Mouse (Mus musculus) spleen, postnatal 4 days (tissue): ENCODE measurements around the gene Pop7.

Source experiments
- DNase-seq, 2 experiments: peaks; one replicate each; pipeline ENCODE4 v3.0.0; 2022; ENCODE audit warnings: low spot score in 2 of 2

Gene Pop7

DNA sequence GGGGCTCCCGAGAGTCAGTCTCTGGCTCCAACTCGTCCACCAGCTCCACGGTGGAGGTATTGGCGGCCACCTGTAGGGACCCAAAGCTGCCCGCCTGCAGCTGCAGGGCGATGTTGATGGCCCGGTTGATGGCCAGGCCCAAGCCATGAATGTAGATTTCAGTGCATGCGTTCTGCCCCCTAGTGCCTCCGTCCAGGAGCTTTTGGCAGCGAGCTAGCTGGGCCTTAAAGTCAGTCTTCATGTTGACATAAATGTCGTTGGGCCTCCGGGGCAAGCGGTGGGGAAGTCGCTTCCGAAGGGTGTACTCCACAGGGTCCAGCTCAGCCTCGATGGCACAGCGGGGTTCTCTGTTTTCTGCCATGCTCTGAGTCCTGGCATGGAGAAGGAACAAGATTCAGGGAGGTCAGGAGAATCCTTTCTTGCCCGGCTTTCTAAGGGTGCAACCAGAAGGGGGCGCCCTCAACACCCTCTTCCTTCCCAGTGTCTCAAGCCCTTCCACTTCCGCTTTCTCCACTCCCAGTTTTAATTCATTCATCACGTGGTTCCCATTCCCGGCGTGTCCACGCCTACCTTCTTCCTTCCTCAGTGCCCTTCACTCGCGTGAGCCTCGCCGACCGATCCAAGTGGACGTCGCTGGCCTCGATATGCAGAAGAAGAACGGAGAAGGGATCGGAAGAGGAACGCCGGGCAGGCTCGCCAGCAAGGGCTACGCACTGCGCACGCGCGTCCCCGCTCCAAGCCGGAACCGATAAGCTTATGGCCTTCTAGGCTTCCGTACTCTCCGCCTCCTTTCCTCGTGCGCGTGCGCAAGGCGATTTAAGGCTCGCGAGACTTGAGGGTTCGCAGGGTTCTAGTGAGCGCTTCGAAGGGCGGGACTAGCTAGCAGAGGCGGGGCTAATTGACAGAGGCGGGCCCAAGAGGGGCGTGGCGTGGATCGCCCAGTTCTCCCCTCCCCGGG, at the start of gene Pop7:
Gene Pop7 (minus strand): TSS at position 810 of the 958 bp plus-strand sequence.
- peak; percentile 100 for DNase-seq

- no peak for DNase-seq
Measured at GRCm38 (mm10) chr5:137551119-137551518, 48.8 kb upstream of the Pop7 start.

DNA sequence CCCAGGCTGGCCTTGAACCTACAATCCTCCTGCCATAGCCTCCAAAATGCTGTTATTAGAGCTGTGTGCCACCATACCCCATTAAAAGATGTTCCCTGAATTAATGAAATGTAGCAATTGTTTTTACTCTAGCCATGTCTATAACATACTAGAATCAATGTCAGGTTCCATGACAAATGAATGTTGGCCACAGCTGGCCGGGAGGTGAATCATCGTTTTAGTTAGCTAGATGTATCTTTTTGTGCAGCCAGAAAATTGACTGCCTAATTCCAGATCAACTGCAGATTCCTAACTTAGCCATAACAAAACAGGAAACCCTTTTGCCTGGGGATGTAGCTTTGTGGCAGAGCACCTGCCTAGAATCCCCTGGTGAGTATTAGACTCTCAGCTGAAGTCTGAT, 47.5 kb upstream of the Pop7 start:
- no peak for DNase-seq

DNA sequence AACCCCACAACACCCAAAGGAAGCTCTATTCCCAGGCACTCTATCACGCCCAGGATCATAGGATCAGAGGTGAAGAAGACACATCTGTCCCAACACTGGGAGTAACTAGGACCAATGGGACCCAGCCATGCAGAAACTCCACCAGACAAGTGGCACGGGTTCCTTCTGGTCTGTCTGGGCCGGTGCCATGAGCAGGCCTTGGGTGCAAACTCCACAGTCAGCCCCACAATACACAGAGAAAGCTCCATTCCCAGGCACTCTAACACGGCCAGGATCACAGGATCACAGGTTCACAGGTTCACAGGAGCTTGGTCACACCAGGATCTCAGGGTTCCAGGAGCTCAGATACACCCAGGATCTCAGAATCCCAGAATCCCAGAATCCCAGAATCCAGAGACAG, 43.3 kb upstream of the Pop7 start:
- no peak for DNase-seq

DNA sequence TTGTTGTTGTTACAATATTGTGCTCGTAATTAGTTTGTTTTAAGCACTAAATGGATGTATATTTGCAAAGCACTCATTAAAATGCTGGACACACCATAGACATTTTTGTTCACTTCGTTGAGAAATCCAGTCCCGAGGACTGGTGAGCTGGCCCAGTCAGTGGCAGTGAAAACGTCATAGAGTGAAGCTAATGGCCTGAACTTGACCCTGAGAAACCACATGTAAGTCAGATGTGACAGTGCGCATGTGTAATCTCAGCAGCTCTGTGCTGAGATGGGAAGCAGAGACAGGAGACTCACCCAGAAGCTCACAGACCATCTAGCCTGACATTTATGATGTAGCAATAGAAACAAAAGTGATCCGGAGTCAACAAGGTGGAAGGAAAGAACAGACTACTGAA, 42.6 kb upstream of the Pop7 start:
- no peak for DNase-seq

DNA sequence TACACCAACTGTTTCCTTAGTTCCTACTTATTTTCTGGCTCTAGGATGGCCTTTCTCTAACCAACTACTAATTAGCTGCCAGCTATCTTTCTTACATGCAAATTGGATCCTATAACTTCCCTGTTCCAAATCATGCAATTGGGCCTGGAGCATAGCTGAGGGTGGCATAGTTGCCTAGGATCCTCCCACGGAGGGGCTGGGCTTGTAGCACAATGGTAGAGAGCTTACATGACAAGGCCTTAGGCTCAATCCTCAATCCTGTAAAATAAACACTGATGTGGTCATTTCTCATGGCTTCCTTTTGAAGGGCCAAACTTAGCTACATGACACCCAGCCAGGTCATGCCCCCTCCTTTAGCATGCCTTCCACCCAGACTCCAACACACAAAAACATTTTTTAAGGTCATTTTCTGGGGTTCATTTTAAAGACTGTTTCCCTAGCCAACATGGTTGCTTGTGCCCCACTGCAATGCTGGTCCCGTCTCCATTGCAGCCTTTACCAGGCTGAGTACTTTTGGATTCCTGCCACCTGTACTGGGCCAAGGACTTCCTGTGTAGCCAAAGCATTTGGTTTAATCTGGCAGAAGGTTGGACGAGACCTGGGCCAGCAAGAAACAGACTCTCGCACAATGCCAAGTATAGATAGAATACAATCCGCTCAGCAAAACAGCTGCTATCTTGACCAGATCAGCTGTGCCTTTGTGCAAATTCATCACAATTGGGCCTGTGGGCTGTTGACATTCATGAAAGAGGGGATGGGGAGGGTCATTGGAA, 39.6 kb upstream of the Pop7 start:
- DNase-seq, result no peak

- DNase-seq, result no peak
Measured at GRCm38 (mm10) chr5:137540991-137541390, 38.7 kb upstream of the Pop7 start.

DNA sequence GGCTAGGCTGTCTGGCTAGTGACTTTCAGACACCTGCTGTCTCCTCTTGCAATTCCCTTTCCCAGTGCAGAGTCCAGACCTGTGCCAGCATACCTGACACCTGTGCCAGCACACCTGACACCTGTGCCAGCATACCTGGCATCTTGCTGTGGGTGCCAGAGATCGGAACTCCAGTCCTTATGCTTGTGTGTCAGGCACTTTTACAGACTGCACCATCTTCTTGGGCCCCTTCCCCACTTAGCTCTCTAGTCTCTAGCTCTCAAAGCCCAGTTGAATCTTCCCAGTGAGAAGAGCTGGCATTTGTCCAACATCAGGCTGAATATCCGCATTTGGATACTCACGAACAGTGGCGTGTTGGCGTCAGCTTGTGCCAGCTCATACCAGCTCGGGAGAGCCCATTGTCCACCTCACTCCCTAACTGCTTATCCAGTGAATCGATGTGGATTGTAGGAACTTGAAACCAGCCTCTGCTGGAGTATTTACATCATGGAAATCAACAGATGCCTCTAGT, 37.0 kb upstream of the Pop7 start:
- no peak for DNase-seq

DNA sequence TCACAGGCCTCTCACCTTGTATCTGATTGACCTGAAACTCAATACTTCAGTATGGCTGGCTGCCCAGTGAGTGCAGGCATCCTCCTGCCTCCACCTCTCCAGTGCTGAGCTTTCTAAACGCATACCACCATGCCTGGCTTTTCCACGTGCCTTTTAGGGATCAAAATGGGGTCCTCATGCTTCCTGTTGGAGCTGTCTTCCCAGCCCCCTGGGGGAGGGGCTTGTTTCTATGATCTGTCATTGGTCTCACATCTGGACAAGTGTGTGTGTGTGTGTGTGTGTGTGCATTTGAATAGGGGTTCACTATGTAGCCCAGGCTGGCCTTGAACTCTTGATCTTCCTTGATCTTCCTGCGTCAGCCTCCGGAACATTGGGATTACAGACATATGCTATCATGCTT, 35.1 kb upstream of the Pop7 start:
- no peak for DNase-seq

DNA sequence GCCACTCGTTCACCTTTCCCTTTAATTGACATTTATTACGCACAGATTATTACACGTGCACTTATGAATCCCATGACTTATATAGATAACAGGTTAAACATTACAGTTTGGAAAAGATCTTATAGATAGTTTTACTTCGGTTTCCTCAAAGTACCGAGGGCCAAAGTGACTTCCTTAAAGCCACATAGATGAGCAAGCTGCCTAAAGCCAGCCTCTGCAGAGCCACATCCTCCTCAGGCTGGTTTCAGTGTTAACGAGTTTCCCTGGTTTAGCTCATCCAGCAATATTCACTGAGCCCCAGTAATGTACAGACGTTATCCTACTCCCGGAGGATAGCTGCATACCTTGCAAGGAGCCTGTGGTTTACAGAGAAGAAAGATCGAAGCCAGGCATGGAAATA, 33.0 kb upstream of the Pop7 start:
- no peak for DNase-seq

DNA sequence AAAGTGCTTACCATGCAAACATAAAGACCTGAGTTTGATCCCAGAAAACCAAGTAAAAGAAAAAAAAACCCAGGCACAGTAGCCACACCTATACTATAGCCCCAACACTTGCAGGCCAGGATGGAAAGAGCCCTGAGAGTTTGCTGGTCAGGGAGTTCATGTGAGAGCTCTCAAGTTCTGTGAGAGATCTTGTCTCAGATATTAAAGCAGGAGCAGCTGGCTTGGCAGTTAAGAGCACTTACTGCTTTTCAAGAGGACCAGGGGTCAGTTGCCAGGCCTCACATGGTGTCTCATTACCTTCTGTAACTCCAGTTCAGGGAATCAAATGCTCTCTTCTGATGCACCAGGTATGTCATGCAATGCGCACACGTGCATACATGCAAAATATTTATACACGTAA, 32.4 kb upstream of the Pop7 start:
- no peak for DNase-seq

- DNase-seq, result peak; percentile 99
Measured at GRCm38 (mm10) chr5:137533117-137533827, 31.0 kb upstream of the Pop7 start, which contains the start of the genes Epo and Gnb2. Gene Epo, minus strand, starts transcription at chr5:137533242. Gene Gnb2, minus strand, starts transcription at chr5:137533510.

GRCm38 (mm10) chr5:137532808-137533116, 30.4 kb upstream of the Pop7 start:
- DNase-seq, result no peak

- peak in 1 of 2 experiments; percentile 77 for DNase-seq
Measured at GRCm38 (mm10) chr5:137532131-137532807, 30.0 kb upstream of the Pop7 start.

- peak; percentile 62 to 85 for DNase-seq
Measured at GRCm38 (mm10) chr5:137531414-137532130, 29.3 kb upstream of the Pop7 start.

GRCm38 (mm10) chr5:137530588-137531413, 28.5 kb upstream of the Pop7 start:
- DNase-seq, result peak; percentile 62 to 74

- no peak for DNase-seq
Measured at GRCm38 (mm10) chr5:137530075-137530474, 27.8 kb upstream of the Pop7 start.

DNA sequence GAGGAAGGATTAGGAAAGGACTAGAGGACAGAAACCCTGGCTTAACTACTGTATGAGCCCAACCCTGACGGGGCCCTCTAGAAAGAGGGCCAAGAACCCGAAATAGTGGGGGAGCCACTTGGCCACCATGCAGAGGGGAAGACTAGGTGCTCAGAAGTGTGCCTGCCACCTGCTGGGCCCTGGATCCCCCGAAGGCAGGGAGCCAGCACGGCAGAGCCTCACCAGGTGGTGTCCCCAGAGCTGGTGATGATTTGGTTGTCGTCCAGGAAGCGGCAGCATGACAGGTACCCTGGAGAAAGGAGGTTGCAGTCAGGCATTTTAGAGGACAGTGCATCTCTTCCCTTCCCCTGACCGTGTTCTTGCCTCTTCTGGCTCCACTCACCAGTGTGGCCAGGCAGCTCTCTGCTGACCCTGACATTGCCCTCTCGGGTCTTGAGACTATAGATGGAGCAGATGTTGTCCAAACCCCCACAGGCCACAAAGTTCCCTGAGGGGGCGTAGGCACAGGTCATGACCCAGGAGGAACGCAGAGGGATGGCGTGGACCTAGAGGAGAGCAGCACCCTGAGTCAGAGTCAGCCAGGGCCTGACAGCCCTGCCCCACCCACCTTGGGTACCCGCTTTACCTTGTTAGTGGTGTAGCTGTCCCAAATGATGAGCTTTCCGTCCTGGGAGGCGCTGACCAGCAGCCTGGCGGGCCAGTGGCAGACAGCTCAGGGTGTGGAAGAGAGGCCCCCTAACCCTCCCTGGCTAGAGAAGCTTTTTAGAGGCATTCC, 27.1 kb upstream of the Pop7 start:
- DNase-seq, result no peak
